Mouse (Mus musculus) adrenal gland, adult 18-20 months (tissue): ENCODE data around the gene B4galt1. TPM values are rescaled to one million over a fixed set of nuclear protein-coding genes. Genes with fewer than 3 reads are reported as not detected.

Experiments
- DNase-seq, 2 experiments: peaks; one replicate each; pipeline ENCODE4 v3.0.0; 2021 to 2022; ENCODE audit warnings: low spot score in 2 of 2
- microRNA-seq, 2 experiments: library from miRNA; unstranded; fragments of <30 nt; microRNA quantifications; one replicate each; pipeline ENCODE4 v1.2.0; 2021; ENCODE audit warnings: borderline number of aligned reads in 2 of 2
- total RNA-seq, 2 experiments: library from RNA; stranded (reverse); gene quantifications; 1 replicate in 1 of 2; 2 replicates in 1 of 2; pipeline ENCODE4 v1.2.3; 2021

The B4galt1 gene
- total RNA-seq, 2 experiments from 2014 or later, result 53.1 to 62.5 TPM

DNA sequence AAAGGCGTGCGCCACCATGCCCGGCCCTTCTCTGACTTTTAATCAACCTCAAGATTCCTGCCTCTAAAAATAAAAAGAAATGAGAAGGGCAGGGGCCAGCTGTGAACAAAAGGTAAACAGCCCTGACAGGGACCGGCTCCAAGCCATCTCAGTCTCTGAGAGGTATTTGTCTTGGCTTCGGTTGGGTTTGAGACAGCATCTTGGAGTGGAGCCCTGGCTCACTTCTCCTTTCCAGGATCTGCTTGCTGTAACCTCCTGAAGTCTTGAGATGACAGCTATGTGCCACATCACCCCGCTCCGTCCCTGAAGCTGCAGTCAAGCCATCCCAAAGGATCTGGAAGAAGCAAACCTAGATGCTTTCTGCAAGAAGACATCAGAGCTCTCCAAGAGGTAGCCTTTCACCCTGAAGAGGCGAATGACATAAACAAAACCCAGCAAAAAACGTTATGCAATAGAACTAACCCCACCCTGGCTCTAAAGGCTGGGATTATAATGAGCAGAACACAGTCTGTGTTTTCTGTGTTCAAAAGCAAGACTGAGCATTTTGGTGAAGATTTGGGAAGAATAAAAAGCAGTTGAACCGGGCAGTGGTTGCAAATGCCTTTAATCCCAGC lies 69.1 kb downstream of the B4galt1 start:
- DNase-seq, result no peak

DNA sequence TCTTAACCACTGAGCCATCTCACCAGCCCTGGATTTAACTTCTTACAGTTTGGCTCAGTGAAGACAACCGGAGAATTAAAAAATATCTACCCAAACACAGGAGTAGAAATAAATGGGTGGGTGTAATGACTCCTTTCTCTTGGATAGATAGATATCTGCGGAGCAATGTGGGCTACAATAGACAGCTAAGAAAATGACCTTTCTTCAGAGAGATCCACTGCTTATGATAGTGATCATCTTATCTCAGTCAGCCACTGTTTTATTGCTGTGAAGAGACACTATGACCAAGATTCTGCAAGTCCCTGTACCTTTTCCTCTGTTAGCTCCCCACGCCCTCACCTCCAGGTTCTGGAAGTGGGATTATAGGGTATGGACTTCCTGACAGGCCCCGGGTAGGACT lies 70.8 kb downstream of the B4galt1 start:
- no peak for DNase-seq

DNA sequence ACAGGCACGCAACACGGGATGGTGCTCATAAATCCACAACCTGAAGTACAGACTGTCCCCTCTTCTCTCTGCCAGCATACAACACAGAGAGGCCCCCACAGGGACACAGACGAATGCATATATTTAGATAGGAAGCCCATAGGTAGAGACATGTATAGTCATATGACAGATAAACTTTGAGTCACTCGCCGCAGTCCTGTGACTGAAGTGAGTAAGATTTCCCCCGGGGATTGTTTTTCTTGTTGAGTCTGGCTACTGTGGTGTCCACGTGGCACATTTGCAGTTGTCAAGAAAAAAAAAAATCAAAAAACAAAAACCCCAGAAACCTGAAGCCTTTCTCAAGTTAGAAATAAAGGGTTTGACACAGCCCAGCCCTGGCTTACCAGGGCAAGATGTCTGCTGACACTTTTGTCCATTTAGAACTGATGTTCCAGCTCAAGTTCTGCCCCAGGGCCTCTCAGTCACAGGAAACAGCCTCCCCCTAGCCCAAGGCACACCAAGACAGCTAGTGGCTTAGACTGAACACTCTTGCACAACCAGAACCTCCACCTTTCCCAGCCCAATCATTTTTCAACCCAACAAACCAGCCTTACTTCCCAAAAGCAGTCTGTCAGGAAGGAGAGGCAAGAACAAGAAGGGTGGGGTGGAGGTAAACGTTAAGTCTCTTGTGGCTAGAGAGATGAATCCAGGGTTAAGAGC lies 71.9 kb downstream of the B4galt1 start:
- no peak for DNase-seq

DNA sequence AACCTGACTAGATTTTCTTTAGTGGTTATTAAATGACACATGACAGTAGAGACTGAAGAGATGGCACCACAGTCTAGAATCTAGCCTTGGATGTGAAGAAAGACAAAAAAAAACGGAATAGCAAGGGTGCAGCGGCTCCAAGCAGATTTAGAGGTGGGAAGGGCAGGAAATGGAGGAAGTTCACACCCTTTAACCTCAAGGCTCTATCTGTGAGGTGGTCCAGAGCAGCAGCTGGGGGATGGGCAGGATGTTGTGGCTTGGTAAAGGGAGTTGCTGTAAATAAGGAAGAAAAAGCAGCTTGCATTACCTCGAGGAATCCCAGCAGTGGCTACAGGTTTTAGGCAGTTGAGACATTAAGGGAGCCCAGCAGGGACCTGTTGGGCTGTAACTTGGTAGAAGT lies 72.7 kb downstream of the B4galt1 start:
- DNase-seq, result no peak

DNA sequence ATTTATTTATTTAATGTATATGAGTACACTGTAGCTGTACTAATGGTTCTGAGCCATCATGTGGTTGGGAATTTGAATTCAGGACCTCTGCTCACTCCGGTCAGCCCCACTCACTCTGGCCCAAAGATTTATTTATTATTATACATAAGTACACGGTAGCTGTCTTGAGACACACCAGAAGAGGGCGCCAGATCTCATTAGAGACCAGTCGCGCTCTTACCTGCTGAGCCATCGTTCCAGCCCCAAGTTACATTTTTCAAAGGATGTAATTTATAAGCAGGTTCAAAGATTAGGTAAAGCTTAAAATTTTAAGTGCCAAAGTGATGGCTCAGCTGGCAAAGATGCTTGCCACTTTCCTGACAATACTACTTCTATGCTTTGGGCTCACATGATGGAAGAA lies 75.1 kb downstream of the B4galt1 start:
- no peak for DNase-seq

DNA sequence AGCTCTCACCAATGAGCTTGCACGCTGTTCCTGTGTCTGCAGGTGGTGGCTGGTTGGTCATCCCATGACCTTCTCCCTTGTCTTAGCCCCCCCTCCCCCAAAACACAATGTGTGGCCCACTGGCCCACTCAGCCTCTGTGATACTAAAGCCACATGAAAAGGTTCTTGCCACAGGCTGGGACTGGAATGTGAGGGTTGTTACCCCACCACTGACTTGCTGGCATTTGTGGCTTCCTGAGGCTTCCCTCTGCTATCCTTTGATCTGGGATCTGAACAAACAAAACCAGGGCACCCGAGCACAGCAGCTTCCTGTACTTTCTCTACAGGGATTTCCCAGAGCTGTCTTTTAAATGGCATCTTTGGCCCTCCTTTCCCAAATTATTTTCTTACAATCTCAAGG lies 76.7 kb downstream of the B4galt1 start:
- no peak for DNase-seq

DNA sequence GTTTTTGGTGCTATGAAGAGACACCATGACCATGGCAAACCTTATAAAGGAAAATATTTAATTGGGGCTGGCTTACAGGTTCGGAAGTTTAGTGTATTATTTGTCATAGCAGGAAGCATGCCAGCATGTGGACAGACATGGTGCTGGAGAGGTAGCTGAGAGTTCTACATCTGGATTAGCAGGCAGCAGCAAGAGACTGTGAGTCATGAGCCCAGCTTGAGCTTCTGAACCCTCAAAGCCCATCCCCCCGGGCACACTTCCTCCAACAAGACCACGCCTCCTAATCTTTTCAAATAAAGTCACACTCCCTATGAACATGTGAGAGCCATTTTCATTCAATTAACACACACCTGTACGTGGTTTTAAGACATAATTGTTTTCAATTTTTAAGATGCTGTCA lies 77.4 kb downstream of the B4galt1 start:
- no peak for DNase-seq

DNA sequence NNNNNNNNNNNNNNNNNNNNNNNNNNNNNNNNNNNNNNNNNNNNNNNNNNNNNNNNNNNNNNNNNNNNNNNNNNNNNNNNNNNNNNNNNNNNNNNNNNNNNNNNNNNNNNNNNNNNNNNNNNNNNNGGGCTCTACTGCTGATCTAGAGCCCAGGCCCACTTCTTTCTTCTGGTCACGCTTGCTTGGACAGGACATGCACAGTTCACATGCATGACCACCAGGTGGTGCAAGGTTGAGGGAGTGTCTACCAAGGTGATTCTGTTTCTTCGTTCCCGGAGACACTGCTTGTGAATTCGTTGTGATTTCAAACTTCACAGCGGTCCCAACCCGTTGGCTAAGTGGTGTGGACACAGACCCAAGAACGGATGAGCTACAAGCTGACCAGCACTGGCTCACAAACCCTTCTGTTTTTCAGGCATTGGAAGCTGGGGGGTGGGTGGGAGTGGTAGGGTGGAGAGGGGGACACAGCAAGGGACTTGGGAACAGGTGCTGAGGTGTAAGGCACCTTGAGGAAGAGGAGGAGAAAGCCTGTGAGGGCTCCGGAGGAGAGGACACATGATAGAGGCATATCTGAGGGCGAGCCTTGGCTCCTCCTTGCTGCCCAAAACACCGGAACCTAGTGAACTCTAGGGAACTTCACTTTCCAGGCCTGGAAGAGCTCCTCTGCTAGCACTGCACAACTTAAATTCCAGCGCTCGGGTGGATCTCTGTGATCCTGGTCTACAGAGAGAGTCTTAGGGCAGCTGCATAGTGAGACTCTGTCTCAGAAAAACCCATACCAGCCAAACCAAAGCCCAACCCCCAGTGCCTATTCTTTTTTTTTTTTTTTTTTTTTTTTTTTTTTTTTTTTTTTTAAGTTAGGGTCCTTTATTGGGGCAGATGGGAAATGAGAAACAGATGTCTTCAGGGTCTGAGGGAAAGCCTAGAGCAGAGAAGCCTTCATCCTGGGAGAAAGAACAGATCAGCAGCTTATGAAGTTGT lies 79.2 kb downstream of the B4galt1 start:
- DNase-seq, result peak; percentile 69 to 71

DNA sequence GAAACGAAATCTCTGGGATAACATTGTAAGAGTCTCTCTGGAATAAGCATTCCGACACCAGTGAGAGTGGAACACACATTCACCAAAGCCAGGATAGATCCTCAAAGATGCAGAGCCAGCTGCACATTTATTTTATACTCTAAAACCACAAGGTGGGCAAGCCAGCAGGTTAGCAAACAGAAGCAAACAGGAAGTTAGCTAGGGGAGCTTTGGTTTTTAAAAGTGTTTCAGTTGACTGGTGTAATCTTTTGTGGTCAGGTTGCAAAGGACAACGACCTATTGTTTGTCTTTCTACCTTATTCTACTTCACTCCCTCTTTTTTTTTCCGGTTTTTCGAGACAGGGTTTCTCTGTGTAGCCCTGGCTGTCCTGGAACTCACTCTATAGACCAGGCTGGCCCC lies 93.9 kb downstream of the B4galt1 start:
- no peak for DNase-seq

DNA sequence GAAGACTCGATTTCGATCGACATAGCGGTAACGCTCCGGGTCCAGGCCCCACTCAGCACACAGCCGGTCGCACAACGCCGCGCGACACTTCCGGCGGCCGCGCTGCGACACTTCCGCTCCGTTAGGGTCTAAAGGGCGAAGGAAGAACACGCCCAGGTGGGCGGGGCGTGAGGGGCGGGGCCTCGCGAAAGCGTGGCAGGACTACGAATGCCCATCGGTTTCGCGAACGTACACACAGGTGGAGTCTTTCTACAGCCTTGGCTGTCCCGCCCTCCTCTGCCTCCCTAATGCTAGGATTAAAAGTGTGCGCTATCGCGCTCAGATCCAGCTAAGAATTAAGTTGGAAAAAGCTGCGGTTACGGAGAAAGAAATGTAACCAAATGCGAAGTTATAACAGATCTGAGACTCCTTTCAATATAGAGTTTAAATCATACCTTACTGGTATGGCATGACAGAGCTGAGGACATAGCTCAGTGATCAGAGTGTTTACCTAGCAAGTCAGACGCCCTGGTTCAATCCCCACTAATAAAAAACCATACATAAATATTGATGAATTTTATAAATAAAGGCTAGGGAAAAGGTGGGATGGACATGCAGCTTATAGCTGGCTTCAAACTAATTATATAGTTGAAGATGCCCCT lies 95.9 kb downstream of the B4galt1 start, which contains the start of gene Smu1:
Smu1 (minus strand) TSS at position 144 of the 641 bp plus-strand sequence.
- DNase-seq, result peak; percentile 96 to 98

DNA sequence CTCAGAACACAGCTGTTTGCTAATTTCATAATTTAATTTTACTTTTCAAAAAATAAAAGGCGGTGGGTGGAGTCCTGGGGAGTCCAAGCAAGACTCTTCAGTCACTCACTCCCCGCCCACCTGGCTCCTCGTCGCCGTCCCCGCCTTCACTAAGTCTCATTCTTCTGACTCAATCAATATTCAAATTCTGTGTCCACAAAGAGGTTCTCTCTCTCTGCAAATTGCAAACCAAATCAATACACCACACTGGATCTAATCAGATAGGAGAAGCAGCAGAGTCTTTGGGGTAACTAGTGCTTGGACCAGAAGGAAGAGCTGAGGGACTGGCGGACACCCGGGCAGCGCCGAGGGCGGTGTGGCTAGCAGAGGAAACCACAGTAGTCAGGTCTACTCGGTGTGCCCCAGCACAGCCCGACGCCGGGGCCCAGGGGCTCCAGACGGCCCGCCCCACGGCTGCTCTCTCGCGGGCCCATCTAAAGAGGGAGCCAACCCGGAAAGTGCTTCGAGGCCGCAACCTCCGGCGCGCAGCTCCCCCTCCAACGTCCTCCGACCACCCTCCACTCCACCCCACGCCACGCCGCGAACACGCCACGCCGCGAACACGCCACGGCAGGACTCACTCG lies 96.5 kb downstream of the B4galt1 start:
- no peak for DNase-seq

Small RNA genes within 50 kb of the gene (microRNA-seq; reads per million reads assigned to microRNA genes)
- gene Gm24112 (0 reads per million in 2 experiments), gene Gm25931 (0 to 0.47 reads per million in 2 experiments), gene Mir5123 (0 reads per million in 2 experiments)

Other genes with a start within 250 kb of the B4galt1 start
- gene Aptx, start 150.8 kb downstream of the B4galt1 start, total RNA-seq, result 10 to 100 TPM; 16.9 to 17.9 TPM
- gene Dnaja1, start 131.9 kb downstream of the B4galt1 start, total RNA-seq, result 100 to 1,000 TPM; 775 to 974 TPM
- gene Smu1, start 96.1 kb downstream of the B4galt1 start, total RNA-seq, result 10 to 100 TPM; 50.5 to 61.7 TPM
- 100 to 1,000 TPM in 1 of 2 experiments, not detected in 1; 120 TPM for gene Spink4, start 66.0 kb upstream of the B4galt1 start, total RNA-seq
- gene Bag1, start 94.3 kb upstream of the B4galt1 start, total RNA-seq, result 100 to 1,000 TPM; 306 to 371 TPM
- 100 to 1,000 TPM in 1 of 2 experiments, 10 to 100 TPM in 1; 95.1 to 114 TPM for gene Chmp5, start 94.4 kb upstream of the B4galt1 start, total RNA-seq
- gene Nfx1, start 116.9 kb upstream of the B4galt1 start, total RNA-seq, result 10 to 100 TPM; 96.3 to 97.4 TPM
- 10 to 100 TPM; 13.6 to 55.8 TPM for gene Aqp7, start 194.1 kb upstream of the B4galt1 start, total RNA-seq
- not detected for gene Aqp3, start 244.2 kb upstream of the B4galt1 start, total RNA-seq